Mouse (Mus musculus): Measurements from ENCODE around the gene Olfr473.
"Not testable (repeated sequence)": the region's sequence is repeated elsewhere in the genome, so short reads cannot be mapped to it uniquely, and the experiment has no call there.

Olfr473 gene

GRCm38 (mm10) chr7:107930146-107930545, at the start of gene Olfr473:
TSS of gene Olfr473 (plus strand) at chr7:107930446.
- in situ Hi-C loops (cut with MboI; ENCODE audit: unreplicated experiment in 2 of 2), result no loop called here

DNA sequence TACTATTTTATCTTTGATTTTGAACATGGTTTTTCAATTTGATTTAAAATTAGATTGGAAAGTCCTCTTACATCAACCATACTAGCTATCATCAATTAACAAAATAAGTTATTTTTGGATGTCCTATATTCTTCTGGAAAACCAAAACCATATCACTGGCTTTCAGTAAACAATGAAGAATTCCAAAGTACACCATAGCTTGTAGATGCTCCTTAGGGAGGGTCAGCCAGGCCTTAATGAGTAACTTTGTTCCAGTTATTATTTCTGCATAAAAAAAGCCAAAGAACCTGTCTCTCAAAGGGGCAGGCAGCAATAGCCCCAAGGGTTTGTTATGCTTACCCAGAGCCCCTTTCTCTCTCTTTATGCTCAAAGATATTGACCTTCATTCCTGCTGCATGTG, 32.6 kb upstream of the Olfr473 start, which contains the start of gene Olfr472:
TSS of gene Olfr472 (plus strand) at position 301 of the 400 bp plus-strand sequence.
- in situ Hi-C loops (cut with MboI; ENCODE audit: unreplicated experiment in 2 of 2), result no loop called here

DNA sequence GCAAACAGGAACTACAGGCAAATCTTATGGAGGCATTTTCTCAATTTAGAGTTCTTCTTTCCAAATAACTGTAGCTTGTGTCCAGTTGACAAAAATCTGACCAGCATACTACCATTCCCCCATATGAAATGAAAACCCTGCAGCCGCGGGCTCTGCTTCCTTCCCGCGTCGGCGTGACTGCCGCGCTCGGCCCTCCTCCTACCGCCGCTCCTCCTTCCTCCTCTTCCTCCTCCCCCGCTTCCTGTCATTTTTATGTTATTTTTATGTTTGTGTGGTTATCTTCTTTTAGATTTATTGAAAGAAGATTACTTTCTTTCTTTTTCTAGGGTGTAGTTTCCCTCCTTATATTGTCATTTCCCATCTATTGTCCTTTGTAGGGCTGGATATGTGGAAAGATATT, 22.3 kb downstream of the Olfr473 start:
- in situ Hi-C loops (cut with MboI; ENCODE audit: unreplicated experiment in 2 of 2), result not testable (repeated sequence)

- in situ Hi-C loops (cut with MboI; ENCODE audit: unreplicated experiment in 2 of 2), result no loop called here
These were observed 24.1 kb downstream of the Olfr473 start, which contains the start of gene Olfr474 for GRCm38 (mm10) chr7:107954343-107954742. TSS of gene Olfr474 (plus strand) at chr7:107954643.

- in situ Hi-C loops (cut with MboI; ENCODE audit: unreplicated experiment in 2 of 2), result no loop called here
These were observed 34.3 kb downstream of the Olfr473 start, which contains the start of gene Olfr476 for GRCm38 (mm10) chr7:107964503-107964902. TSS of gene Olfr476 (plus strand) at chr7:107964803.

Data from v-Abl transformed pro-B cells (cell line).